In the genomic region with DNA sequence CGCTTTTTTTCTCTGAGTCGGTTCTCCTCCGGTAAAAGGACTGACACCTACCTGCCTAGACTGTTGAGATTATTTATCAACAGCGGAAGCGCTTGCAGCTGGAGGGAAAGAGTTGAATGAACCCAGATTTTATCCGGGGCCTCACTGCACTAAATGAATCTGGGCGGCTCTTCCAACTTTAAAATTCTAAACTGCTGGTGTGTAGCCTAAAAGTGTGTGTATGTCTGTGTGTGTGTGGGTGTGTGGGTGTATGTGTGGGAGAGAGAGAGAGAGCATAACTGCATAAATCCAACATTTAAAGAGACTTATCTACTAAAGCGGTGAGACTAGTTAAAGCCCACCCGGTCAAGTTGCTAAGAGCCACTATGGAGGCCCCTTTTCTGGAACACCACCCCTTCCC, we compare ENCODE assay signal across 9 mouse cellular contexts. TPM values are rescaled to one million over a fixed set of nuclear protein-coding genes. Genes with fewer than 3 reads are reported as not detected.
A peak's percentile ranks its signal among the peaks of the same experiment; 100 is the strongest.
DNase-seq lines count a peak whose midpoint lies in the region; ATAC-seq and TF ChIP-seq lines count a peak whose summit lies in the region.
"Had no signal": no experiment of that assay in that cellular context is flagged by ENCODE, and none has a peak within 500 bp of the region (broad histone marks: within the 10 kb centered on the region; RNA-seq: fewer than 3 reads in every experiment).

No protein-coding gene starts in this region.

- in situ Hi-C loops in ES-E14 (cut with MboI; ENCODE audit: low sequenced_read_pairs in 2 of 2, unreplicated experiment in 2 of 2) = no loop called here

- H3K9me3 ChIP-seq in heart, postnatal 0 days (replicated peaks; ENCODE audit: control insufficient read depth, low read length) = no peaks in the 10 kb centered on the region
- H3K9me3 ChIP-seq in ES-E14 (ENCODE audit: control insufficient read depth, insufficient read depth, low read depth, low read length) = no peaks in the 10 kb centered on the region
- no peaks in the 10 kb centered on the region for H3K9me3 ChIP-seq in forebrain, embryonic 15.5 days
- no peaks in the 10 kb centered on the region for H3K9me3 ChIP-seq in liver, postnatal 0 days (ENCODE audit: low read length)

- peak overlapping the region; percentile 67 for H3K9ac ChIP-seq in heart, postnatal 0 days (replicated peaks; ENCODE audit: low read depth, low read length)
- peak overlapping the region; percentile 78 for H3K9ac ChIP-seq in ES-E14 (ENCODE audit: insufficient read depth, low read depth, low read length, poor library complexity, severe bottlenecking)
- H3K9ac ChIP-seq in forebrain, embryonic 15.5 days (replicated peaks) = peak overlapping the region; percentile 63
- H3K9ac ChIP-seq in liver, postnatal 0 days (replicated peaks) = peak overlapping the region; percentile 56

- no peak for ATAC-seq in heart, postnatal 0 days (ENCODE audit: insufficient read depth, low read depth)
- no peak for ATAC-seq in forebrain, embryonic 15.5 days (replicated peaks)
- no peak for ATAC-seq in liver, postnatal 0 days

- intact Hi-C loops in heart, postnatal 14 days (cut with DNase I) = loop anchor here (10.0 kb wide), 1 partner anchor 927 kb away; the partner anchor contains the start of gene Rps19bp1

- H3K36me3 ChIP-seq in heart, postnatal 0 days (replicated peaks; ENCODE audit: control insufficient read depth, insufficient read depth, low read length) = no peaks in the 10 kb centered on the region; the same call in 1 of the 2 replicates
- no peaks in the 10 kb centered on the region for H3K36me3 ChIP-seq in ES-E14 (ENCODE audit: control insufficient read depth, insufficient read depth, low read length, poor library complexity, severe bottlenecking)
- H3K36me3 ChIP-seq in forebrain, embryonic 15.5 days = no peaks in the 10 kb centered on the region
- H3K36me3 ChIP-seq in liver, postnatal 0 days (replicated peaks; ENCODE audit: insufficient read depth, low read length) = no peaks in the 10 kb centered on the region

- peak overlapping the region; percentile 56; the same call in 1 of the 2 replicates for H3K27ac ChIP-seq in heart, postnatal 0 days (ENCODE audit: low read depth)
- no peak overlapping the region for H3K27ac ChIP-seq in ES-E14 (ENCODE audit: insufficient read depth, low read depth, low read length, poor library complexity, severe bottlenecking)
- peak overlapping the region; percentile 54 for H3K27ac ChIP-seq in forebrain, embryonic 15.5 days (replicated peaks)
- H3K27ac ChIP-seq in liver, postnatal 0 days (ENCODE audit: low read depth) = peak overlapping the region; percentile 55

- TF ChIP-seq CTCF in heart, postnatal 0 days (IDR thresholded peaks at IDR 0.05; ENCODE audit: low read depth) = no peak
- no peak for TF ChIP-seq CTCF in liver, postnatal 0 days (IDR thresholded peaks at IDR 0.05; ENCODE audit: low read depth)

- no peaks in the 10 kb centered on the region for H3K27me3 ChIP-seq in heart, postnatal 0 days (ENCODE audit: control insufficient read depth, insufficient read depth, low read length)
- no peaks in the 10 kb centered on the region for H3K27me3 ChIP-seq in forebrain, embryonic 15.5 days
- no peaks in the 10 kb centered on the region for H3K27me3 ChIP-seq in liver, postnatal 0 days (ENCODE audit: insufficient read depth, low read length)

- no peak for DNase-seq in heart, postnatal 0 days (ENCODE audit: low spot score)
- no peak for DNase-seq in heart, postnatal 14 days
- no peak for DNase-seq in ES-E14 (ENCODE audit: low read depth, low spot score)
- no peak for DNase-seq in liver, postnatal 0 days
- DNase-seq in adrenal gland, postnatal 36 days = no peak
- DNase-seq in cerebellum, adult 9-11 months = no peak
- DNase-seq in ovary, adult 18-20 months (ENCODE audit: low spot score) = no peak

- H3K4me1 ChIP-seq in heart, postnatal 0 days (ENCODE audit: control insufficient read depth, insufficient read depth) = peaks cover 11% of the 10 kb centered on the region; the same call in 1 of the 2 replicates
- H3K4me1 ChIP-seq in ES-E14 (ENCODE audit: control insufficient read depth in 2 of 2, insufficient read depth in 2 of 2, low read length in 2 of 2, poor library complexity in 1 of 2) = peaks cover 0 to 2% of the 10 kb centered on the region in 2 experiments; a peak in 2 of 4 replicates
- H3K4me1 ChIP-seq in forebrain, embryonic 15.5 days = peaks cover 20% of the 10 kb centered on the region
- peaks cover 8% of the 10 kb centered on the region for H3K4me1 ChIP-seq in liver, postnatal 0 days (ENCODE audit: insufficient read depth)

- WGBS in heart, postnatal 0 days = 24% methylated on average over 9 of the region's 9 CpGs
- 26% methylated on average over 9 of the region's 9 CpGs for WGBS in forebrain, embryonic 15.5 days
- WGBS in liver, postnatal 0 days (ENCODE audit: insufficient replicate concordance) = 24% methylated on average over 9 of the region's 9 CpGs

- TF ChIP-seq EP300 in heart, postnatal 0 days (IDR thresholded peaks at IDR 0.05; ENCODE audit: low read depth) = no peak
- no peak for TF ChIP-seq EP300 in liver, postnatal 0 days (IDR thresholded peaks at IDR 0.05; ENCODE audit: low read depth)

- H3K4me3 ChIP-seq in heart, postnatal 0 days (ENCODE audit: low read depth, low read length) = peak overlapping the region; percentile 71
- H3K4me3 ChIP-seq in ES-E14 (ENCODE audit: insufficient read depth in 1 of 2, low read depth in 1 of 2, low read length in 2 of 2, poor library complexity in 1 of 2, severe bottlenecking in 1 of 2) = peak overlapping the region; percentile 72 to 95
- peak overlapping the region; percentile 97 for H3K4me3 ChIP-seq in forebrain, embryonic 15.5 days
- peak overlapping the region; percentile 84 for H3K4me3 ChIP-seq in liver, postnatal 0 days (ENCODE audit: low read depth, low read length)

- H3K4me2 ChIP-seq in heart, postnatal 0 days (ENCODE audit: low read depth, low read length) = peak overlapping the region; percentile 71
- H3K4me2 ChIP-seq in forebrain, embryonic 15.5 days (replicated peaks) = peak overlapping the region; percentile 48
- H3K4me2 ChIP-seq in liver, postnatal 0 days (ENCODE audit: low read depth, low read length) = peak overlapping the region; percentile 99

TF ChIP-seq in ES-E14, 5 proteins besides CTCF, POLR2A, EP300 and RAD21:
- TF ChIP-seq ZNF384 (IDR thresholded peaks at IDR 0.05; ENCODE audit: low read depth, low read length) = no peak
- no peak for TF ChIP-seq CHD2 (IDR thresholded peaks at IDR 0.05; ENCODE audit: low read depth, low read length)
- TF ChIP-seq ZC3H11A (IDR thresholded peaks at IDR 0.05; ENCODE audit: borderline replicate concordance, low read depth, low read length) = no peak
- TF ChIP-seq HCFC1 (IDR thresholded peaks at IDR 0.05; ENCODE audit: borderline replicate concordance, insufficient read depth, low read length) = no peak
- no peak for TF ChIP-seq MAFK (IDR thresholded peaks at IDR 0.05; ENCODE audit: insufficient read depth, low read depth, low read length)

RNA-seq across cellular contexts. Expression of gene Mrtfa, which starts 0.7 kb away (rescaled TPM):
- total RNA-seq in heart, postnatal 0 days (2014; rRNA removed; ENCODE audit: low replicate concordance) = 11.4 and 26.0 TPM in 2 replicates
- polyA plus RNA-seq in heart, postnatal 0 days (2015; fragmentation: Nextera tagmentation; extraction: Ambion mirVana) = 4.9 and 5.8 TPM in 2 replicates
- total RNA-seq in heart, postnatal 14 days (2021) = 10 to 100 TPM; 12.3 to 13.9 TPM
- total RNA-seq in ES-E14 (2012; rRNA removed) = 16.5 and 16.7 TPM in 2 replicates
- polyA plus RNA-seq in forebrain, embryonic 15.5 days (2015; fragmentation: Nextera tagmentation; extraction: Ambion mirVana) = 24.1 and 25.1 TPM in 2 replicates
- polyA plus RNA-seq in liver, postnatal 0 days (2015; fragmentation: Nextera tagmentation; extraction: Ambion mirVana) = 4.3 and 4.5 TPM in 2 replicates
- 10 to 100 TPM; 28.6 to 31.0 TPM for total RNA-seq in adrenal gland, postnatal 36 days (2021)

RNA-seq across cellular contexts. Expression of gene Mchr1, which starts 44.0 kb away (rescaled TPM):
- 4.2 TPM in 1 of 2 replicates, not detected in the other for total RNA-seq in heart, postnatal 0 days (2014; rRNA removed; ENCODE audit: low replicate concordance)
- polyA plus RNA-seq in heart, postnatal 0 days (2015; fragmentation: Nextera tagmentation; extraction: Ambion mirVana) = not detected in 2 replicates
- total RNA-seq in heart, postnatal 14 days (2021) = not detected
- total RNA-seq in ES-E14 (2012; rRNA removed) = 0.09 and 0.11 TPM in 2 replicates
- 1.2 and 1.8 TPM in 2 replicates for polyA plus RNA-seq in forebrain, embryonic 15.5 days (2015; fragmentation: Nextera tagmentation; extraction: Ambion mirVana)
- polyA plus RNA-seq in liver, postnatal 0 days (2015; fragmentation: Nextera tagmentation; extraction: Ambion mirVana) = 0.12 and 0.17 TPM in 2 replicates
- total RNA-seq in adrenal gland, postnatal 36 days (2021) = under 1 TPM; 0.33 to 0.53 TPM
- total RNA-seq: hematopoietic stem cell, adult 5-6 weeks had no signal

Comparison
In these comparisons a context has a peak if more than half of its experiments do, and no peak if none do; other contexts are left out.
1. H3K4me2 ChIP-seq: peak in every context shown above with its lines; median percentile 99 in liver, postnatal 0 days; 71 in heart, postnatal 0 days; 48 in forebrain, embryonic 15.5 days.